Mouse (Mus musculus): ENCODE data around the gene Gm20431. TPM values are rescaled to one million over a fixed set of nuclear protein-coding genes. Genes with fewer than 3 reads are reported as not detected.
A peak's percentile ranks its signal among the peaks of the same experiment; 100 is the strongest.
"Not testable (repeated sequence)": the region's sequence is repeated elsewhere in the genome, so short reads cannot be mapped to it uniquely, and the experiment has no call there.

The Gm20431 gene
- polyA plus RNA-seq, 1 experiment from 2014 or later, result 2.0 TPM

- Histone ChIP-seq H3K9me3 (ENCODE audit: control insufficient read depth, low read length) (peaks cover 2% of the 10 kb centered on the region; the same call in 1 of the 2 replicates), H3K27me3 (replicated peaks; ENCODE audit: control insufficient read depth, insufficient read depth, low read length) (no peaks in the 10 kb centered on the region), H3K4me2 (ENCODE audit: low read depth, low read length) (no peak overlapping the region), H3K36me3 (ENCODE audit: control insufficient read depth, insufficient read depth, low read length) (peaks cover 31% of the 10 kb centered on the region), H3K4me1 (ENCODE audit: control insufficient read depth, insufficient read depth, low read length) (peaks cover 9% of the 10 kb centered on the region; the same call in 1 of the 2 replicates), H3K9ac (ENCODE audit: low read depth, low read length) (no peak overlapping the region), H3K4me3 (ENCODE audit: low read length) (no peak overlapping the region), H3K27ac (ENCODE audit: low read length) (no peak overlapping the region)
- no peak for ATAC-seq
- 68% methylated on average over 4 of the region's 4 CpGs for WGBS
Measured at GRCm38 (mm10) chr2:167617472-167617871, 43.8 kb downstream of the Gm20431 start.

GRCm38 (mm10) chr2:167617034-167617433, 44.3 kb downstream of the Gm20431 start:
- ATAC-seq, result no peak
- peaks cover 2% of the 10 kb centered on the region; the same call in 1 of the 2 replicates for H3K9me3 ChIP-seq (ENCODE audit: control insufficient read depth, low read length)
- H3K4me1 ChIP-seq (ENCODE audit: control insufficient read depth, insufficient read depth, low read length), result peaks cover 8% of the 10 kb centered on the region; the same call in 1 of the 2 replicates
- no peak overlapping the region for H3K9ac ChIP-seq (ENCODE audit: low read depth, low read length)
- H3K4me2 ChIP-seq (ENCODE audit: low read depth, low read length), result no peak overlapping the region
- H3K36me3 ChIP-seq (ENCODE audit: control insufficient read depth, insufficient read depth, low read length), result peaks cover 31% of the 10 kb centered on the region
- H3K4me3 ChIP-seq (ENCODE audit: low read length), result no peak overlapping the region
- no peaks in the 10 kb centered on the region for H3K27me3 ChIP-seq (replicated peaks; ENCODE audit: control insufficient read depth, insufficient read depth, low read length)
- WGBS, result 84% methylated on average over 3 of the region's 3 CpGs
- H3K27ac ChIP-seq (ENCODE audit: low read length), result no peak overlapping the region

DNA sequence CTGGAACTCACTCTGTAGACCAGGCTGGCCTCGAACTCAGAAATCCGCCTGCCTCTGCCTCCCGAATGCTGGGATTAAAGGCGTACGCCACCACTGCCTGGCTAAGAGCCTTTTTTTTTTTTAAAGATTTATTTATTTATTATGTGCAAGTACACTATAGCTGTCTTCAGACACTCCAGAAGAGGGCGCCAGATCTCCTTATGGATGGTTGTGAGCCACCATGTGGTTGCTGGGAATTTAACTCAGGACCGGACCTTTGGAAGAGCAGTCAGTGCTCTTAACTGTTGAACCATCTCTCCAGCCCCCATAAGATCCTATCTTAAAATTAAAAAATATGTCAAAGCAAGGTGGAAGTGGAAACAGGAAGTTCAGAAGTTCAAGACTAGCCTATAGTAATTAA, 48.0 kb downstream of the Gm20431 start:
- not testable (repeated sequence) for ATAC-seq; H3K4me3 ChIP-seq (ENCODE audit: low read length)
- WGBS, result 93% methylated on average over 6 of the region's 7 CpGs

DNA sequence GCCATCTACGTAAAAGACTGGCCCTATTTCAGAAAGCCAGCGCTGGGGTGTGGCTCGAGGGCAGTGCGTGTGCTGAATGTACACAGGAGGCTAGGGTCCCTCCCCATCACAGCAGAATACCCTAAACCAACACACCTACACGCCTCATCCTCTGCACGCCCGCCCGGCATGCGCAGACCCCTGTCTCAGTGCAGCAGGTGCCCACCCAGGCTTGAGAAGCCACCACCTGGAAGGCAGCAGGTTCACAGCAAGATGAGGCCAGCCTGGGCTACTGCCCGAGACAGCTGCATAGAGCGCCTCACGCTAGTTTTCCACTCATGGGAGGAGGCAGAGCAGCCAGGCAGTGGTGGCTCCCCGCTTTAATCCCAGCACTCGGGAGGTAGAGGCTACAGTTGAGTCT, 49.2 kb downstream of the Gm20431 start:
- Histone ChIP-seq H3K4me3 (ENCODE audit: low read length) (no peak overlapping the region), H3K4me2 (ENCODE audit: low read depth, low read length) (no peak overlapping the region), H3K9ac (ENCODE audit: low read depth, low read length) (no peak overlapping the region), H3K27me3 (replicated peaks; ENCODE audit: control insufficient read depth, insufficient read depth, low read length) (no peaks in the 10 kb centered on the region), H3K27ac (ENCODE audit: low read length) (no peak overlapping the region), H3K9me3 (ENCODE audit: control insufficient read depth, low read length) (peaks cover 2% of the 10 kb centered on the region; the same call in 1 of the 2 replicates), H3K4me1 (ENCODE audit: control insufficient read depth, insufficient read depth, low read length) (no peaks in the 10 kb centered on the region), H3K36me3 (ENCODE audit: control insufficient read depth, insufficient read depth, low read length) (peaks cover 37% of the 10 kb centered on the region)
- ATAC-seq, result 0 out of 2 replicates have a peak, but pooled peaks have one; percentile 25
- WGBS, result 93% methylated on average over 14 of the region's 14 CpGs

More for the DNA sequence above, 48.0 kb downstream of the Gm20431 start:
- peaks cover 37% of the 10 kb centered on the region for H3K36me3 ChIP-seq (ENCODE audit: control insufficient read depth, insufficient read depth, low read length)
- not testable (repeated sequence) for H3K27ac ChIP-seq (ENCODE audit: low read length); H3K27me3 ChIP-seq (replicated peaks; ENCODE audit: control insufficient read depth, insufficient read depth, low read length); H3K9me3 ChIP-seq (ENCODE audit: control insufficient read depth, low read length); H3K4me1 ChIP-seq (ENCODE audit: control insufficient read depth, insufficient read depth, low read length); H3K4me2 ChIP-seq (ENCODE audit: low read depth, low read length); H3K9ac ChIP-seq (ENCODE audit: low read depth, low read length)

DNA sequence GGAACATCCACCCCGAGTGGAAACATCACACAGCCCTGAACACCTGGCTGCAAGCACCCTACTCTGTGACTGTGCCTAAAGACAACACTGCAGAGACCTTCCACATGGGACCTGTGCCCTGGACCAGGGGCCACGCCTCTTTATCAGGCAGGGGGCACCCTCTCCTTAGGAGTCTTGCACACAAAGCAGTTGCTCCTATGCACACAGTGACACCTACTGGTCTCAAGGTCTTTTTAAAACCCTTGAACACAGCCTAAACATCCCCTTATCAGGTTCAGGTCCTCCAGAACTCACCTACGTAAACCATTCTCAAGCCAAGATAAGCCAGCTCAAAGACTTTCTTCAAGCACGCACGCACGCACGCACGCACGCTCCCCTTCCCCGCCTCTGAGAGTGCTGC, 50.0 kb downstream of the Gm20431 start:
- WGBS, result 73% methylated on average over 10 of the region's 10 CpGs
- H3K4me3 ChIP-seq (ENCODE audit: low read length), result no peak overlapping the region
- H3K27ac ChIP-seq (ENCODE audit: low read length), result no peak overlapping the region
- peaks cover 2% of the 10 kb centered on the region; the same call in 1 of the 2 replicates for H3K9me3 ChIP-seq (ENCODE audit: control insufficient read depth, low read length)
- no peaks in the 10 kb centered on the region for H3K27me3 ChIP-seq (replicated peaks; ENCODE audit: control insufficient read depth, insufficient read depth, low read length)
- no peaks in the 10 kb centered on the region for H3K4me1 ChIP-seq (ENCODE audit: control insufficient read depth, insufficient read depth, low read length)
- H3K36me3 ChIP-seq (ENCODE audit: control insufficient read depth, insufficient read depth, low read length), result peaks cover 37% of the 10 kb centered on the region
- H3K4me2 ChIP-seq (ENCODE audit: low read depth, low read length), result no peak overlapping the region
- ATAC-seq, result 0 out of 2 replicates have a peak, but pooled peaks have one; percentile 14
- H3K9ac ChIP-seq (ENCODE audit: low read depth, low read length), result no peak overlapping the region

- Histone ChIP-seq H3K4me1 (ENCODE audit: control insufficient read depth, insufficient read depth, low read length) (peaks cover 2% of the 10 kb centered on the region; the same call in 1 of the 2 replicates), H3K9me3 (ENCODE audit: control insufficient read depth, low read length) (no peaks in the 10 kb centered on the region), H3K9ac (ENCODE audit: low read depth, low read length) (no peak overlapping the region), H3K4me2 (ENCODE audit: low read depth, low read length) (no peak overlapping the region), H3K27ac (ENCODE audit: low read length) (no peak overlapping the region), H3K36me3 (ENCODE audit: control insufficient read depth, insufficient read depth, low read length) (peaks cover 9% of the 10 kb centered on the region; the same call in 1 of the 2 replicates), H3K4me3 (ENCODE audit: low read length) (no peak overlapping the region), H3K27me3 (replicated peaks; ENCODE audit: control insufficient read depth, insufficient read depth, low read length) (no peaks in the 10 kb centered on the region)
- 92% methylated on average over 4 of the region's 4 CpGs for WGBS
- ATAC-seq, result no peak
Measured at GRCm38 (mm10) chr2:167606745-167607123, 54.6 kb downstream of the Gm20431 start.

DNA sequence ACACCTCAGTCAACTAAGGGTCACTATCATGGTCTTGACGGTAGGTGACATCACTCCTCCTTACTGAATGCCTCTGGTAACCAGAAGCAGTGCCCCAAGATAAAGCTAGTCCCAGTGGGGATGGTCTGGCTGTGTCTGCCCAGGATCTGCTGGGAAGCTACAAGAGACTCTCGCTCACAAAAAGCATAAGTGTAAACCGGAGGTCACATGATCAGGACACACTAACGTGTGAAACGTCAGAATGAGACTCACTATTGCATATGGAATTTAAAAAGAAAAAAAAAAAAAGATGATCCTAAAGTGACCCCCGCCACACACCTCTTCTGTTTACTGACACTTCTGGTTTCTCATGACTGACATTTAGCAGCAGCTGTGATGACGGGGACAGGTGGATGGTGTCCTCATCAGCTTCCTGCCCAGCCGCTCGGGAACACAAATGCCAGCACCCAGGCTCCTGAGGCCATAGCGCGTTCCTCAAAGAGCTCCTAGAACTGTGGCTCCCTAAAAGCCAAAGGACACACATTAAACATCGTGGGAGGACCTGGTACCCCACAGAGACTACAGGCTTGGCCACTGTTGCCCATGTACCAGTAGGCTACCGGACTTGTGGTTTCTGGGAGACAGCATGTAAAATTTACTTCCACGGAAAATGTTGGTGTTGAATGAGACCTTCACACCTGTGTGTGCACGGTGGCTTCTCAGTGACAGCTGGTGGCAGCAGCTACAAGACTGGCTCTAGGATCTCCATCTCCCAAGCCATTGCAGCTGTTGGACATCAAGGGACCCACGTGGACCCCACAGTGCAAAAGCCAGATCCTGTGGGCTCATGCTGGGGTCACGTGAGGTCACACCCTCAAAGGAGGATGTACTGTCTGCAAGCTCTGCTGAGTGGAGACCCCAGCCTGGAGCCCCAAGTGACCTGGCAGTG, 55.2 kb downstream of the Gm20431 start:
- H3K4me1 ChIP-seq (ENCODE audit: control insufficient read depth, insufficient read depth, low read length), result peaks cover 2% of the 10 kb centered on the region; the same call in 1 of the 2 replicates
- no peak overlapping the region for H3K4me3 ChIP-seq (ENCODE audit: low read length)
- H3K27ac ChIP-seq (ENCODE audit: low read length), result no peak overlapping the region
- no peak overlapping the region for H3K9ac ChIP-seq (ENCODE audit: low read depth, low read length)
- H3K36me3 ChIP-seq (ENCODE audit: control insufficient read depth, insufficient read depth, low read length), result peaks cover 9% of the 10 kb centered on the region; the same call in 1 of the 2 replicates
- H3K4me2 ChIP-seq (ENCODE audit: low read depth, low read length), result no peak overlapping the region
- H3K27me3 ChIP-seq (replicated peaks; ENCODE audit: control insufficient read depth, insufficient read depth, low read length), result no peaks in the 10 kb centered on the region
- 65% methylated on average over 17 of the region's 17 CpGs for WGBS
- H3K9me3 ChIP-seq (ENCODE audit: control insufficient read depth, low read length), result no peaks in the 10 kb centered on the region
- no peak for ATAC-seq

GRCm38 (mm10) chr2:167605178-167605794, 56.0 kb downstream of the Gm20431 start:
- Histone ChIP-seq H3K9ac (ENCODE audit: low read depth, low read length) (no peak overlapping the region), H3K27me3 (replicated peaks; ENCODE audit: control insufficient read depth, insufficient read depth, low read length) (no peaks in the 10 kb centered on the region), H3K36me3 (ENCODE audit: control insufficient read depth, insufficient read depth, low read length) (peaks cover 6% of the 10 kb centered on the region; the same call in 1 of the 2 replicates), H3K4me2 (ENCODE audit: low read depth, low read length) (no peak overlapping the region), H3K27ac (ENCODE audit: low read length) (no peak overlapping the region), H3K4me1 (ENCODE audit: control insufficient read depth, insufficient read depth, low read length) (peaks cover 2% of the 10 kb centered on the region; the same call in 1 of the 2 replicates), H3K9me3 (ENCODE audit: control insufficient read depth, low read length) (no peaks in the 10 kb centered on the region), H3K4me3 (ENCODE audit: low read length) (no peak overlapping the region)
- ATAC-seq, result peak; percentile 86
- 26% methylated on average over 11 of the region's 11 CpGs for WGBS

GRCm38 (mm10) chr2:167602978-167603377, 58.3 kb downstream of the Gm20431 start:
- Histone ChIP-seq H3K36me3 (ENCODE audit: control insufficient read depth, insufficient read depth, low read length) (peaks cover 3% of the 10 kb centered on the region; the same call in 1 of the 2 replicates), H3K9me3 (ENCODE audit: control insufficient read depth, low read length) (no peaks in the 10 kb centered on the region), H3K27me3 (replicated peaks; ENCODE audit: control insufficient read depth, insufficient read depth, low read length) (no peaks in the 10 kb centered on the region), H3K9ac (ENCODE audit: low read depth, low read length) (peak overlapping the region; percentile 22; the same call in 1 of the 2 replicates), H3K27ac (ENCODE audit: low read length) (no peak overlapping the region), H3K4me3 (ENCODE audit: low read length) (no peak overlapping the region), H3K4me1 (ENCODE audit: control insufficient read depth, insufficient read depth, low read length) (peaks cover 2% of the 10 kb centered on the region; the same call in 1 of the 2 replicates), H3K4me2 (ENCODE audit: low read depth, low read length) (no peak overlapping the region)
- no peak for ATAC-seq
- 44% methylated on average over 5 of the region's 5 CpGs for WGBS
